Mouse (Mus musculus) left cerebral cortex, postnatal 25 days (tissue): Measurements from ENCODE around the gene Ccdc38. TPM values are rescaled to one million over a fixed set of nuclear protein-coding genes. Genes with fewer than 3 reads are reported as not detected.

ENCODE experiments used
- DNase-seq, 2 experiments: peaks; one replicate each; pipeline ENCODE4 v3.0.0; 2022; ENCODE audit warnings: low spot score in 2 of 2, mixed read lengths in 1 of 2
- intact Hi-C: fragments of 180-260 bp; cut with DNase I; formaldehyde crosslinking; loops from one replicate; pipeline ENCODE4 v1.15.1; 2025
- total RNA-seq, 2 experiments: library from RNA; stranded (reverse); gene quantifications; 2 replicates each; pipeline ENCODE4 v1.2.3; 2021

Gene Ccdc38
- total RNA-seq, 2 experiments from 2014 or later = not detected

DNA sequence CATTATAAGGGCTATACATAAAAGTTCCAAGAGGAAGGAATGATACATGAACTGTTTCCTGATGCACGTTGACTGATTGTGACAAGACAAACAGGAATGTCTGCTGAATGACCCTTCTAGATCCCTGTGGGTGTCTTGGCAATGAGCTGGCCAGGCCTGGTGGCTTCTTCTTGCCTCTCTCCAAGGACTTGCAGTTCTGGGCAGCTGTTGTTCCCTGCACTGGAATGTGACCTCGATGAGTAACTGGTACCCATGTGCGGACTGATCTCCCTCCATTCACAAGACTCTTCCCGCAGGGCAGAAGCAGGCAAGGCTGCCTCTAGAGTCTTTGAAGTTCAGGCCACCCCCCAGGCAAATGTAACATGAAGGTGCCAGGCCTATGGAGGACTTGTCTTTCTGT is 55.4 kb downstream of the Ccdc38 start:
- DNase-seq = no peak
- intact Hi-C loops = no loop called here

DNA sequence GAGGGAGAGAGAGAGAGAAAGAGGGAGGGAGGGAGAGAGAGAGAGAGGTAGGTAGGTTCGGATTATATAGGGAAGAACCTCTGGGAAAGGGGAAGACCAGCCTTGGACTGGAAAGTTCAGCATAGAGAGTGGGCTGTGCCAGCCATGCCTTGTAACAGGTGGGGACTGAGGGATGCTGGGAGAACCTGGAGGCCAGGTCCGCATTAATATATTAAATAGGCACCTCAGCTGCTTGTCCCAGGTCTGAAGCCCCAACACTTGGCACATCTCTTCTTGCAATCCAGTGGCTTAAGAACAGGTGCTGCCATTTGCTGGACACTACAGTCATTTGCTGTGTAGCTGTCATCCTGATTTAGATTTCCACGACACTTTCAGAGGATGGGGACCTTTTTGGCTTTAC is 56.2 kb downstream of the Ccdc38 start:
- no peak for DNase-seq
- intact Hi-C loops = no loop called here

DNA sequence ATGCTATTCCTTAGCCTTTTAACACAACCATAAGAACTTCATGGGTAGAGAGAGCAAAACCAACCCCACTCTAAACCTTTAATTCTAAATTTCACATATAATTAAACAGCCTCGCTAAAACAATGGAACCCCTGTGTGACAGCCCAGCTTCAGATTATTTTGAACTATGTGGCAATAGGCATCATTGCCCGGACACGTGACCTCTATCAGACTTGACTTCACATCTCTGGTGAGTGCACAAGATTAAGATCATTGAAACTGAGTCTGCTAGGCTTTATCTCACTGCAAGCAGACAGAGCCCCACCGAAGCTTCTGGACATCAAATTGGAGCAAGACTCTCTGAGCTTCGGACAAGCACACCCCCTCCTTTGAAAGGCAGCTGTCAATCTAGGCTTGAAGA is 61.9 kb downstream of the Ccdc38 start:
- no peak for DNase-seq
- intact Hi-C loops = no loop called here

DNA sequence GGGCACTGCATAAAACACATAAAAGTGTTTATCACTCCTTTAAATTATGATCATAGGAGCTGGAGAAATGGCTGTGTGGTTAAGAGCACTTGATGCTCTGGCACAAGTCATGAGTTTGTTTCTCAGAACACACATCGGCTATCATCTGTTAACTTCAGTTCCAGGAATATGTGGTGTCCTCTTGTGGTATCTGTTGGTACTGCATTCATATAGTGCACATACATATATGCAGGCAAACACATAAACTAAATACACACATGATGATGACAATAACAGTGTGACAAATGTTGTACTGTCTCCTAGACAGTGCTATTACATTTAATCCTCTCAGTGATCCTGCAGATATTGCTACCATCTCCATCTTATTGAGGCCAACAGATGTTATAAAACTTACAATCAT is 62.8 kb downstream of the Ccdc38 start:
- no peak for DNase-seq
- intact Hi-C loops = no loop called here

- DNase-seq = no peak
- intact Hi-C loops = no loop called here
These were observed 65.9 kb downstream of the Ccdc38 start for GRCm38 (mm10) chr10:93606326-93606725.

DNA sequence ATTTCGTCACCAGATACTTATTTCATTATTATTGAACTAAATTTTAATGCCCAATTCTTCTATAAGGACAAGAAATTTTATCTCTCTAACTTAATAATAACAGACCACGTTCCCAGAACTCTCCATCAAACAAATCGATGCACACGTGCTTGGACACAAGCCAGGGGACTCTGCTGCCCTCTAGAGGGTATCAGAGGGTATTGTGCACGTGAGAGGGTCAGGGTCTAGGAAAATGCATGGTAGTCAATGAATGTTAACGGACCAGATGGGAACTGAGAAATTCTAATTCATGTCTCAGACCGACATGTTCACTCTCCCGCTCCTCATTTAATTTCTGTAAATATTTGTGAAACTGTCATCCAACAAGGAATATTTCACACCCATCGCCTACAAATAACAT is 67.6 kb downstream of the Ccdc38 start:
- DNase-seq = no peak
- intact Hi-C loops = no loop called here

GRCm38 (mm10) chr10:93609236-93609635 is 68.8 kb downstream of the Ccdc38 start:
- intact Hi-C loops = no loop called here
- no peak for DNase-seq

GRCm38 (mm10) chr10:93610896-93611295 is 70.5 kb downstream of the Ccdc38 start:
- DNase-seq = no peak
- intact Hi-C loops = loop anchor here (1.0 to 5.0 kb wide), 3 partner anchors 151 to 202 kb away; no protein-coding TSS in a partner anchor

DNA sequence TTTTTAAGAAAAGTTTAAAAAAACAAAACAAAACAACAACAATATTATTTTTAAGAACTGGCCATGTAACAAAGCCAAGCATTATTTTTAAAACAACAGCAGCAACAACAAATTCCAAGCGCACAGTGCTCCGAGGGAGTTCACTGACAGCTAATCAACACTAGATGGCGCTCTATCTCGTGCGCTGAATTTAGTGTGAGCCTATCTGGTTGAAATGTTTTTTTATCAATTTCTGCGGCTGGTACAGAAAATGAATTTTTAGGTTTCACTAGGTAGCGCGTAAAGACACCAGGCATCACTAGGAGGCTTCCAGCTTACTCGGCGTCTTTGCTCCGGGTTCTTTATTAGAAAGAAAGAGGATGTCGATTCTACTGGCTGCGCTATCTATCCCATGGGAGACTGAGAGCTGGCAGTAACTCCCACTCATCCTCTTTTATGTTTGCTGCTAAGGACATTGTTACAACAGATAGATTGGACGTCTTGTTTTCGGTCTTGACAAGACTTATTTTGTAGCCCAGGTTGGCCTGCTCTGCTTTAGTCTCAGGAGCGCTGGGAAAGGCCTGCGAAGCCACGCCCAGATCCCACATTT is 71.1 kb downstream of the Ccdc38 start:
- intact Hi-C loops = loop anchor here (1.0 to 5.0 kb wide), 3 partner anchors 151 to 202 kb away; no protein-coding TSS in a partner anchor
- DNase-seq = peak; percentile 46 to 47

- intact Hi-C loops = loop anchor here (5.0 kb wide), 1 partner anchor 147 kb away; no protein-coding TSS in a partner anchor
- no peak for DNase-seq
These were observed 74.4 kb downstream of the Ccdc38 start for GRCm38 (mm10) chr10:93614850-93615249.

GRCm38 (mm10) chr10:93620438-93621179 is 80.2 kb downstream of the Ccdc38 start:
- intact Hi-C loops = no loop called here
- no peak for DNase-seq

DNA sequence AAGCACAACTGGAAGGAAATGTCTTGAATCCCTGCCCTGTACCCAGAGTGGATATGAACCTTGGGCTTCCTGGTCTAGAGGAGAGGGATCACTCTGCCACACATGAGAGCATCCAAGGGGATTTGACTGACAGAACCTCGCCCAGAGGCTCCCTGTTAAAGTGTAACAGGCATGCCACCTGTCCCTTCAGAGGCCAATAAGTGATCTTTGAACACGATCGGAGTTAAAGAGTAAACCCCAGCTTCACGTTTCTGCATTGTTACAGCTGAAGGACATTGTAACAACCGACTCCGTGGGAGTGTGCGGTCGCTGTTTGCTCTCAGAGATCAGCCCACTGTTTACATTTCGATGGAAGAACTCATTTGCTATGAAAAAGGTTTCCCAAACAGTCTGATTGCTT is 83.3 kb downstream of the Ccdc38 start:
- no peak for DNase-seq
- intact Hi-C loops = no loop called here

DNA sequence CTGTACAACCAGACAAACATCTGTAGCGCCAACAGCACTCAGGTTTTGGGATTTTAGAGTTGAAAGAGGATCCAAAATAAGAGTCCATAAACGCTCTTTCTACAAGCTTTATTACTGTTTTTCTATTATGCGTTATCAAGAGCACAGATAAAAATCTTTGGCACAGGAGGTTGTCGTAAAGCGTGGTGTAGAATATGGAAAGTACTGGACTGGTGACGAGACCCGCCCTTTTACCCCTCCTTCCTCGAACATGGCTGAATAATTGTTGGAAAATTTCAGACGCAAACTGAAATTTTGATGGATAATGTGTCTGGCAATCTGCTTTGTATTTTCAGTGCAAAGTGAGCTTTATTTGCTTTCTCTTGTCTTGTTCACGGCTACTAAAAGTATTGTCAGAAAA is 83.7 kb downstream of the Ccdc38 start:
- no peak for DNase-seq
- intact Hi-C loops = no loop called here

GRCm38 (mm10) chr10:93630310-93630709 is 89.9 kb downstream of the Ccdc38 start:
- no peak for DNase-seq
- intact Hi-C loops = no loop called here

- DNase-seq = no peak
- intact Hi-C loops = no loop called here
These were observed 91.7 kb downstream of the Ccdc38 start for GRCm38 (mm10) chr10:93632086-93632485.

DNA sequence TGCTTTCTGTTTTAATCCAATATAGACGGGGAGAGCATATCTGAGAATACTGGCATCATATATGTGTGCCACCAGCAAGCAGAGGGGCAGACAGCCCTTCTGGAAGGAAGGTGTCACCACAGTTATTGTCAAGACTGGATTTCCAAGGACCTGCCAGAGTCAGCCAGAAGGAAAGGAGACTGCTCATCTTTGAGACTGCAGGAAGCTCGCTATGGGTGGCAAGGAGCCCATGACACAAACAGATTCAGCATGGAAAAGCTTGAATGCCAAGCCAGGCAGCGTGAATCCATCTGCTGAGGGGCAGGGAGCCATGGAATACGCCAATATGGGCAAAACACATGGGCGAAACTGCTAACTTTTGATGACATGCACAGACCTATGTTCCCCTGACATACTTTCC is 93.1 kb downstream of the Ccdc38 start:
- intact Hi-C loops = no loop called here
- peak in 1 of 2 experiments; percentile 48 for DNase-seq

Other genes starting within 250 kb of the Ccdc38 start
- 10 to 100 TPM in 1 of 2 experiments, 1 to 10 TPM in 1; 9.6 to 12.4 TPM for gene Elk3, start 229.5 kb upstream of the Ccdc38 start, total RNA-seq
- 10 to 100 TPM; 52.1 to 60.8 TPM for gene Lta4h, start 87.2 kb upstream of the Ccdc38 start, total RNA-seq
- gene Hal, start 51.9 kb upstream of the Ccdc38 start, total RNA-seq = not detected
- gene Amdhd1, start 599 bp upstream of the Ccdc38 start, total RNA-seq = under 1 TPM; 0.76 to 0.82 TPM
- 10 to 100 TPM; 12.2 to 13.5 TPM for gene Snrpf, start 49.1 kb downstream of the Ccdc38 start, total RNA-seq
- gene Ntn4, start 100.0 kb downstream of the Ccdc38 start, total RNA-seq = 1 to 10 TPM; 9.0 to 9.9 TPM